Mouse (Mus musculus): ENCODE results near the gene Hspa4l.

- TF ChIP-seq CTCF (IDR thresholded peaks at IDR 0.05; ENCODE audit: low read depth, low read length) = no peak
- no peak for TF ChIP-seq POLR2A (IDR thresholded peaks at IDR 0.05; ENCODE audit: borderline replicate concordance, low read depth, low read length)
Measured at GRCm38 (mm10) chr3:40744024-40744835, at the start of gene Hspa4l.

All from bone marrow macrophage, adult 2 months (primary cell).